Mouse (Mus musculus) kidney, postnatal 0 days (tissue): ENCODE data around the gene Utrn. TPM values are rescaled to one million over a fixed set of nuclear protein-coding genes. Genes with fewer than 3 reads are reported as not detected.

ENCODE experiments used
- ATAC-seq: fragments of 200-750 bp; cut with Nextera tagmentation; replicated peaks from 2 replicates; pipeline ENCODE4 v1.8.0; 2017; ENCODE audit warnings: low read depth, moderate number of reproducible peaks, moderate TSS enrichment, moderate library complexity; ENCODE audit not compliant: low FRiP score
- DNase-seq: peaks from one replicate; pipeline ENCODE4 v3.0.0-alpha.2; 2016; ENCODE audit warnings: low spot score
- H3K27ac ChIP-seq: fragments of 300-500 bp; sonication (generic); 2 replicates; pipeline ENCODE4 v1.5.1; 2014; ENCODE audit warnings: mild to moderate bottlenecking
- H3K27me3 ChIP-seq: fragments of 300-500 bp; sonication (generic); 2 replicates; pipeline ENCODE4 v1.6.1; 2014; ENCODE audit warnings: low read length, mixed read lengths; ENCODE audit not compliant: insufficient read depth
- H3K36me3 ChIP-seq: fragments of 300-500 bp; sonication (generic); 2 replicates; pipeline ENCODE4 v1.6.1; 2014; ENCODE audit warnings: low read length, mixed read lengths; ENCODE audit not compliant: insufficient read depth
- H3K4me1 ChIP-seq: fragments of 300-500 bp; sonication (generic); replicated peaks from 2 replicates; pipeline ENCODE4 v1.6.1; 2014; ENCODE audit warnings: antibody characterized with exemption, low read length, mixed read lengths; ENCODE audit not compliant: insufficient read depth
- H3K4me2 ChIP-seq: fragments of 300-500 bp; sonication (generic); 2 replicates; pipeline ENCODE4 v1.6.1; 2014; ENCODE audit warnings: mild to moderate bottlenecking, low read length, moderate library complexity, mixed read lengths
- H3K4me3 ChIP-seq: fragments of 300-500 bp; sonication (generic); replicated peaks from 2 replicates; pipeline ENCODE4 v1.5.1; 2014; ENCODE audit warnings: low read depth, low read length
- H3K9ac ChIP-seq: fragments of 300-500 bp; sonication (generic); 2 replicates; pipeline ENCODE4 v1.6.1; 2014; ENCODE audit warnings: low read depth, low read length
- H3K9me3 ChIP-seq: fragments of 300-500 bp; sonication (generic); replicated peaks from 2 replicates; pipeline ENCODE4 v1.6.1; 2016; ENCODE audit warnings: low read length, inconsistent platforms, mixed read lengths
- CTCF ChIP-seq: IDR thresholded peaks from 2 replicates; pipeline ENCODE4 v1.5.1; 2016; ENCODE audit warnings: antibody characterized with exemption, low read depth, mild to moderate bottlenecking, moderate library complexity
- WGBS: fragments of 180-500 bp; shearing (Covaris S2); extraction: QIAGEN DNeasy Blood & Tissue Kit; methylation state at CpG from one replicate; pipeline ENCODE4 v1.1.7; 2014; 5-methylcytosine and 5-hydroxymethylcytosine counted together
- polyA plus RNA-seq: library from polyadenylated mRNA; unstranded; fragments of >200 nt; fragmentation: Nextera tagmentation; extraction: Ambion mirVana; gene quantifications from 2 replicates; pipeline ENCODE4 v1.2.1, GENCODE M21; 2015

Gene Utrn
- polyA plus RNA-seq, 1 experiment from 2014 or later = 59.0 TPM

- no peak overlapping the region for H3K4me3 ChIP-seq
- no peaks in the 10 kb centered on the region for H3K36me3 ChIP-seq
- peak overlapping the region; percentile 41 for H3K4me2 ChIP-seq
- ATAC-seq = no peak
- H3K9me3 ChIP-seq = no peaks in the 10 kb centered on the region
- no peak for DNase-seq
- H3K27me3 ChIP-seq = no peaks in the 10 kb centered on the region
- no peak for TF ChIP-seq CTCF
- H3K27ac ChIP-seq = no peak overlapping the region
- no peaks in the 10 kb centered on the region for H3K4me1 ChIP-seq
- 90% methylated on average over 13 of the region's 13 CpGs for WGBS
- H3K9ac ChIP-seq = no peak overlapping the region
These were observed 42.3 kb upstream of the Utrn start for GRCm38 (mm10) chr10:12911451-12911850.

- WGBS = 94% methylated on average over 2 of the region's 2 CpGs
- DNase-seq (no peak), ATAC-seq (no peak)
- Histone ChIP-seq H3K27ac (no peak overlapping the region), H3K4me1 (no peaks in the 10 kb centered on the region), H3K27me3 (no peaks in the 10 kb centered on the region), H3K4me3 (no peak overlapping the region), H3K36me3 (no peaks in the 10 kb centered on the region), H3K4me2 (no peak overlapping the region), H3K9ac (no peak overlapping the region), H3K9me3 (no peaks in the 10 kb centered on the region)
- no peak for TF ChIP-seq CTCF
These were observed 40.7 kb upstream of the Utrn start for GRCm38 (mm10) chr10:12909891-12910290.

GRCm38 (mm10) chr10:12909179-12909578 lies 40.0 kb upstream of the Utrn start:
- H3K9me3 ChIP-seq = no peaks in the 10 kb centered on the region
- ATAC-seq (no peak), DNase-seq (no peak)
- H3K27ac ChIP-seq = no peak overlapping the region
- H3K36me3 ChIP-seq = no peaks in the 10 kb centered on the region
- 78% methylated on average over 1 of the region's 1 CpGs for WGBS
- TF ChIP-seq CTCF = no peak
- H3K27me3 ChIP-seq = no peaks in the 10 kb centered on the region
- H3K4me3 ChIP-seq = no peak overlapping the region
- no peaks in the 10 kb centered on the region for H3K4me1 ChIP-seq
- H3K9ac ChIP-seq = no peak overlapping the region
- H3K4me2 ChIP-seq = no peak overlapping the region

- Histone ChIP-seq H3K27ac (no peak overlapping the region), H3K36me3 (no peaks in the 10 kb centered on the region), H3K4me3 (no peak overlapping the region), H3K4me1 (no peaks in the 10 kb centered on the region), H3K4me2 (no peak overlapping the region), H3K27me3 (no peaks in the 10 kb centered on the region), H3K9me3 (no peaks in the 10 kb centered on the region), H3K9ac (no peak overlapping the region)
- TF ChIP-seq CTCF = no peak
- 58% methylated on average over 5 of the region's 5 CpGs for WGBS
- DNase-seq (no peak), ATAC-seq (peak; percentile 54)
These were observed 35.0 kb upstream of the Utrn start for GRCm38 (mm10) chr10:12904140-12904528.

- no peak overlapping the region for H3K27ac ChIP-seq
- TF ChIP-seq CTCF = no peak
- H3K4me1 ChIP-seq = no peaks in the 10 kb centered on the region
- no peaks in the 10 kb centered on the region for H3K9me3 ChIP-seq
- H3K9ac ChIP-seq = no peak overlapping the region
- H3K4me3 ChIP-seq = no peak overlapping the region
- H3K36me3 ChIP-seq = no peaks in the 10 kb centered on the region
- no peak overlapping the region for H3K4me2 ChIP-seq
- no peaks in the 10 kb centered on the region for H3K27me3 ChIP-seq
- WGBS = 75% methylated on average over 5 of the region's 5 CpGs
- peak; percentile 54; the same call in 1 of the 2 replicates for ATAC-seq
- no peak for DNase-seq
These were observed 34.4 kb upstream of the Utrn start for GRCm38 (mm10) chr10:12903440-12904139.

- no peak overlapping the region for H3K9ac ChIP-seq
- H3K4me2 ChIP-seq = no peak overlapping the region
- no peaks in the 10 kb centered on the region for H3K36me3 ChIP-seq
- TF ChIP-seq CTCF = no peak
- H3K27ac ChIP-seq = no peak overlapping the region
- H3K9me3 ChIP-seq = no peaks in the 10 kb centered on the region
- no peak for DNase-seq
- 92% methylated on average over 5 of the region's 5 CpGs for WGBS
- H3K4me3 ChIP-seq = no peak overlapping the region
- H3K4me1 ChIP-seq = no peaks in the 10 kb centered on the region
- no peak for ATAC-seq
- no peaks in the 10 kb centered on the region for H3K27me3 ChIP-seq
These were observed 30.7 kb upstream of the Utrn start for GRCm38 (mm10) chr10:12899901-12900300.

- ATAC-seq (no peak), DNase-seq (no peak)
- Histone ChIP-seq H3K27me3 (no peaks in the 10 kb centered on the region), H3K36me3 (no peaks in the 10 kb centered on the region), H3K4me2 (no peak overlapping the region), H3K9ac (no peak overlapping the region), H3K9me3 (no peaks in the 10 kb centered on the region), H3K4me1 (no peaks in the 10 kb centered on the region), H3K4me3 (no peak overlapping the region), H3K27ac (no peak overlapping the region)
- WGBS = 96% methylated on average over 3 of the region's 3 CpGs
- TF ChIP-seq CTCF = no peak
These were observed 24.2 kb upstream of the Utrn start for GRCm38 (mm10) chr10:12893339-12893738.
